Mouse (Mus musculus) E14TG2a.4 (cell line): ENCODE measurements at regions not wholly inside any gene's neighbourhood (a gene's known extent, or its start where the extent isn't known, plus 50 kb on each side); places are given as distances from the start of the nearest gene placed in this dataset.
"Not testable (repeated sequence)": the region's sequence is repeated elsewhere in the genome, so short reads cannot be mapped to it uniquely, and the experiment has no call there.

Experiments used
- H3K27me3 ChIP-seq: 2 replicates; pipeline ENCODE4 v1.6.1; 2014; ENCODE audit warnings: low read length, control low read depth; ENCODE audit not compliant: insufficient read depth
- H3K36me3 ChIP-seq: 2 replicates; pipeline ENCODE4 v1.6.1; 2014; ENCODE audit warnings: low read length, control low read depth; ENCODE audit not compliant: insufficient read depth
- H3K4me1 ChIP-seq: replicated peaks from 2 replicates; pipeline ENCODE4 v1.6.1; 2014; ENCODE audit warnings: low read depth, low read length, control low read depth
- H3K4me3 ChIP-seq: replicated peaks from 2 replicates; pipeline ENCODE4 v1.5.1; 2014; ENCODE audit warnings: mild to moderate bottlenecking, low read length
- H3K9me3 ChIP-seq: 2 replicates; pipeline ENCODE4 v1.6.1; 2014; ENCODE audit warnings: low read length, control low read depth
- CTCF ChIP-seq: conservative IDR thresholded peaks from 2 replicates; pipeline ENCODE4 v1.5.1; 2014; ENCODE audit warnings: low read length
- NANOG ChIP-seq: IDR thresholded peaks from 2 replicates; pipeline ENCODE4 v1.6.1; 2014; ENCODE audit warnings: borderline replicate concordance, low read length, mixed read lengths
- POU5F1 ChIP-seq: IDR thresholded peaks from 2 replicates; pipeline ENCODE4 v1.6.1; 2014; ENCODE audit warnings: low read length, borderline replicate concordance

- Histone ChIP-seq H3K4me1 (no peaks in the 10 kb centered on the region), H3K27me3 (no peaks in the 10 kb centered on the region), H3K36me3 (no peaks in the 10 kb centered on the region), H3K4me3 (no peak overlapping the region), H3K9me3 (peaks cover 53% of the 10 kb centered on the region)
- no peak for TF ChIP-seq NANOG
- no peak for TF ChIP-seq CTCF
- no peak for TF ChIP-seq POU5F1
These were observed 83.7 kb upstream of the Vmn1r2 start for GRCm38 (mm10) chr4:3083161-3084020.

DNA sequence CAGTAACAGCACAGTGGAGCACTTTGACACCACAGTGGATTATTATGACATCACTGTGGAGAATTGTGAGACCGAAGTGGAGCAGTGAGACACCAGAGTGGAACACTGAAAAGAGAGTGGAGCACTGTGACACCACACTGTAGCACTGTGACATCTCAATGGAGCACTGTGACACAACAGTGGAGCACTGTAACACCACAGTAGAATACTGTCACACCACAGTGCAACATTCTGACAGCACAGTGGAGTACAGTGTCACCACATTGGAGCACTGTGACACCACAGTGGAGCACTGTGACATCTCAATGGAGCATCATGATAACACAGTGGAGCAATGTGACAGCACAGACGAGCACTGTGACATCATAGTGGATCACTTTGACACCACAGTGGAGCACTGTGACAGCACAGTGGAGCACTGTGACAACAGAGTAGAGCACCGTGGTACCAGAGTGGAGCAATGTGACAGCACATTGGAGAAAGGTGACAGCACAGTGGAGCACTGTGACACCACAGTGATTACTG is 83.0 kb upstream of the Vmn1r2 start:
- Histone ChIP-seq H3K36me3 (no peaks in the 10 kb centered on the region), H3K27me3 (no peaks in the 10 kb centered on the region), H3K4me1 (no peaks in the 10 kb centered on the region), H3K4me3 (no peak overlapping the region), H3K9me3 (peaks cover 50% of the 10 kb centered on the region)
- no peak; the same call in 1 of the 2 replicates for TF ChIP-seq POU5F1
- TF ChIP-seq CTCF, result no peak; the same call in 1 of the 2 replicates
- TF ChIP-seq NANOG, result no peak

DNA sequence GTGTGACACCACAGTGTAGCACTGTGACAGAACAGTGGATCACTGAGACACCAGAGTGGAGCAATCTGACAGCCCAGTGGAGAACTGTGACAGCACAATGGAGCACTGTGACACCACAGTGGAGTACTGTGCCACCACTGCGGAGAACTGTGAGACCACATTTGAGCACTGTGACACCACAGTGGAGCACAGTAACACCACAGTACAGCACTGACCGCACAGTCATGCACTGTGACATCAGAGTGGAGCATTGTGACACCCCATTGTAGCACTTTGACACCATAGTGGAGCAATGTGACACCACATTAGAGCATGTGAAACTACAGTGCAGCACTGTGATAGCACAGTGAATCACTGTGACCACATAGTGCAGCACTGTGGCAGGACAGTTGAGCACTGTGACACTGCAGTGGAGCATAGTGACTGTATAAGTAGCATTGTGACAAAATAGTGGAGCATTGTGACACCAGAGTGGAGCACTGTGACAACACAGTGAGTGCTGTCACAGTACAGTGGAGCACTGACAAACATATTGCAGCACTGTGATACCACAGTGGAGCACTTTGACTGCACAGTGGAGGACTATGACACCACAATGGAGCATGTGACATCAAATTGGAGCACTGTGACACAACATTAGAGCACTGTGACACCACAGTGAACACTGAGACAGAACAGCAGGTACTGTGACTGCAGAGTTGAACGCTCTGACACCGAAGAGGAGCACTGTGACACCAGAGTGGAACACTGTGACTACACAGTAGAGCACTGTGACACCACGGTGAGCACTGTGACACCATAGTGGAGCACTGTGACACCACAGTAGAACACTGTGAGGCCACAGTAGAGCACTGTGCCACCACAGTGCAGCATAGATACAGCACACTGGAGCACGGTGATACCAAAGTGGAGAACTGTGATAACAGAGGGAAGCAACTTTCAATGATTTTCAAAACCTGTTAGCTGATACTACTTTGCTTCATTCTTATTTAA is 81.4 kb upstream of the Vmn1r2 start:
- H3K27me3 ChIP-seq, result no peaks in the 10 kb centered on the region
- H3K4me1 ChIP-seq, result no peaks in the 10 kb centered on the region
- no peak overlapping the region for H3K4me3 ChIP-seq
- TF ChIP-seq NANOG (peak; percentile 20; the same call in 1 of the 2 replicates), CTCF (no peak)
- no peaks in the 10 kb centered on the region for H3K36me3 ChIP-seq
- H3K9me3 ChIP-seq, result peaks cover 51% of the 10 kb centered on the region

DNA sequence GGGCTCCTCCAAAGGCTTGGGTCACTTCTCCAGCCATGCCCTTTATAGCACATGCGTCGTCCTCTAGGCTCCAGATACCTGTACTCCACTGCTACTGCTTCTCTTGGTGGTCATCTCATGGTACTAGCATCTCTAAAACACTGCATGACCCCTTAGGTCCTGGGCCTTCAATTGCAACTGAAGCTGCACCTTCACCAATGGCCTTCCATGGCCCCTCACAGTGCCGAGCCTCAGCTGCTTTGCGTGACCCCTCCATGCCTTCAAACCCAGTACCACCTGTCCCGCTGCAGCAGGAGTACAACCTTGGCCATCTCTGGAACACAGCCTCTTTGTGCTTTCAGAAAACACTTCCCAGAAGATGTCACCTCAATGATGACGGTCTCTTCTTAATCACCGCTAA is 79.5 kb upstream of the Vmn1r2 start:
- H3K9me3 ChIP-seq, result peaks cover 39% of the 10 kb centered on the region
- not testable (repeated sequence) for H3K4me1 ChIP-seq, H3K27me3 ChIP-seq, H3K4me3 ChIP-seq, H3K36me3 ChIP-seq

GRCm38 (mm10) chr4:3089567-3090377 is 77.3 kb upstream of the Vmn1r2 start:
- no peaks in the 10 kb centered on the region for H3K4me1 ChIP-seq
- no peaks in the 10 kb centered on the region for H3K36me3 ChIP-seq
- peaks cover 34% of the 10 kb centered on the region for H3K9me3 ChIP-seq
- TF ChIP-seq CTCF, result no peak
- TF ChIP-seq NANOG, result no peak
- TF ChIP-seq POU5F1, result no peak
- no peak overlapping the region for H3K4me3 ChIP-seq
- H3K27me3 ChIP-seq, result no peaks in the 10 kb centered on the region

DNA sequence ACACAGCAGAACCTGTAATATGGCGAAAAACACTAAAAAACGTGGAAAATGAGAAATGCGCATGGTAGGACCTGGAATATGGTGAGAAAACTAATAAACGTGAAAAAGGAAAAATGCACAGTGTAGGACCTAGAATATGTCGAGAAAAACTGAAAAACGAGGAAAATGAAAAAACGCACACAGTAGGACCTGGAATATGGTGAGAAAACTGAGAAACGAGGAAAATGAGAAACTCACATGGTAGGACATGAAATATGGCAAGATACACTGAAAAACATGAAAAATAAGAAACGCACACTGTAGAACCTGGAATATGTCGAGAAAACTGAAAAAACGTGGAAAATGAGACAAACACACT is 76.8 kb upstream of the Vmn1r2 start:
- Histone ChIP-seq H3K9me3 (peaks cover 34% of the 10 kb centered on the region), H3K36me3 (no peaks in the 10 kb centered on the region), H3K4me1 (no peaks in the 10 kb centered on the region), H3K27me3 (no peaks in the 10 kb centered on the region), H3K4me3 (no peak overlapping the region)
- TF ChIP-seq POU5F1 (no peak), CTCF (no peak), NANOG (no peak)

DNA sequence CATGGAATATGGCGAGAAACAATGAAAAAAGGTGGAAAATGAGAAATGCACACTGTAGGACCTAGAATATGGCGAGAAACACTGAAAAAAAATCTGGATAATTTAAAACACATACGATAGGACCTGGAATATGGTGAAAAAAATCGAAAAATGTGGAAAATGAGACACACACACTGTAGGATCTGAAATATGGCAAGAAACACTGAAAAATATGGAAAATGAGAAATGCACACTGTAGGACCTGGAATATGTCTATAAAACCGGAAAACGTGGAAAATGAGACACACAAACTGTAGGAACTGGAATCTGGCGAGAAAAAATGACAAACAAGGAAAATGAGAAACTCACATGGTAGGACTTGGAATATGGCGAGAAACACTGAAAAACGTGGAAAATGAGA is 76.4 kb upstream of the Vmn1r2 start:
- TF ChIP-seq CTCF, result no peak
- no peak for TF ChIP-seq POU5F1
- no peak for TF ChIP-seq NANOG
- Histone ChIP-seq H3K27me3 (no peaks in the 10 kb centered on the region), H3K4me1 (no peaks in the 10 kb centered on the region), H3K36me3 (no peaks in the 10 kb centered on the region), H3K4me3 (no peak overlapping the region), H3K9me3 (peaks cover 34% of the 10 kb centered on the region)
